Mouse (Mus musculus) retina, adult 2 months (tissue): ENCODE measurements around the gene Acvr1c.

ENCODE experiments used
- DNase-seq: peaks from one replicate; pipeline ENCODE4 v3.0.0-alpha.2; 2012; ENCODE audit warnings: low read depth, low spot score

Acvr1c gene

GRCm38 (mm10) chr2:58282259-58282910, 75.3 kb downstream of the Acvr1c start:
- DNase-seq: no peak

DNA sequence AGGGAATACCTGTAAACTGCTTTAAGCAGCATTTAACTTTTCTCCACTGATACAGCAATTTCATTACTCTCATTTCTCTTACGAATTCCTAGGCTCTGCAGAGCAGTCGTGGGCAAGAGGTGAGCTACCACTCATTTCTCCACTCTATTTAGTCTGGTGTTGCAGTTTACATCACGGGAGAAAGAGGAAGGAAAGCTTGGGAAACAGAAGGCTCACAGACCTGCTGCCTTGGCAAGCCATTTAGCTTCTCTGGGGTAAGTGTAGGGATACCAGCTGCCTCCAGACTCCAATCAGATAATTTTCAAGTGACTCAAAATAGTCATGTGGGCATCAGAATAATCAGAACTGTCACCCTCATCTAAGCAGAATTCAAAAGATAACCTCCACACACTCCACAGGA, 76.6 kb downstream of the Acvr1c start:
- no peak for DNase-seq

- DNase-seq: no peak
Measured at GRCm38 (mm10) chr2:58279163-58279562, 78.5 kb downstream of the Acvr1c start.

- DNase-seq: no peak
Measured at GRCm38 (mm10) chr2:58276454-58276853, 81.2 kb downstream of the Acvr1c start.

DNA sequence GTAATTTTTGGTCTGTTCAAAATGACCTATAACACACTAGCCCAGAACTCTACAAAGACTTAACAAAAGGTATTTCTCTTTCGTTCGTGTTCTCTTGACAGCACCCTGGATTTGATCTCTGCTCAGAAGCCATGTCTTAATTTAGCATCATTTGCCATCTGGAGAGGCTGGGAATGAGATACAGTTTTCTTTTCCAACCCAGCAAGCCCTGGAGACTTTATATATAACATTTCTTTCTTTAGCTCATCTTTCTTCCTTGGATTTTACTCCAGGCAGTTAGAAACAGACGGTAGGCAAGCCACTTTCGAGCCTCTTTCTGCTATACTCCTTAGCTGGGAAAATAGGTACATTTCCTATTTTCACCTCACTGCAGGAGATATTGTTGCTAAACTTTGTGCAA, 117.1 kb downstream of the Acvr1c start:
- DNase-seq: no peak

- no peak for DNase-seq
Measured at GRCm38 (mm10) chr2:58237487-58237886, 120.2 kb downstream of the Acvr1c start.
